In genomic region chr9:55538377-55538776, GRCm38 (mm10) we compare ENCODE assay signal across 9 mouse cellular contexts. TPM values are rescaled to one million over a fixed set of nuclear protein-coding genes. Genes with fewer than 3 reads are reported as not detected.
DNase-seq lines count a peak whose midpoint lies in the region; ATAC-seq lines count a peak whose summit lies in the region.
"Had no signal": no experiment of that assay in that cellular context is flagged by ENCODE, and none has a peak within 500 bp of the region (broad histone marks: within the 10 kb centered on the region; RNA-seq: fewer than 3 reads in every experiment).

TSS of gene Isl2 (plus strand) at chr9:55538672.

- H3K4me3 ChIP-seq in kidney, embryonic 14.5 days (ENCODE audit: low read length): peak within 1 kb of the TSS; percentile 4
- H3K4me3 ChIP-seq in limb, embryonic 15.5 days: peak within 1 kb of the TSS; percentile 19

- H3K4me2 ChIP-seq in kidney, embryonic 14.5 days (replicated peaks; ENCODE audit: low read depth, low read length): no peak within 1 kb of the TSS
- H3K4me2 ChIP-seq in limb, embryonic 15.5 days: peak within 1 kb of the TSS; percentile 30; the same call in 1 of the 2 replicates

- H3K27me3 ChIP-seq in kidney, embryonic 14.5 days (ENCODE audit: control insufficient read depth, insufficient read depth, low read length): peaks cover 69% of the 10 kb centered on the region
- peaks cover 63% of the 10 kb centered on the region for H3K27me3 ChIP-seq in limb, embryonic 15.5 days

- ATAC-seq in kidney, embryonic 14.5 days (ENCODE audit: low FRiP score, low TSS enrichment): no peak
- no peak for ATAC-seq in limb, embryonic 15.5 days (ENCODE audit: insufficient number of reproducible peaks, low FRiP score, low TSS enrichment, low read depth)

- no peak within 1 kb of the TSS for H3K27ac ChIP-seq in kidney, embryonic 14.5 days (ENCODE audit: low read depth, low read length)
- H3K27ac ChIP-seq in limb, embryonic 15.5 days: no peak within 1 kb of the TSS

- peak; percentile 22 for DNase-seq in cerebellum, adult 11-12 months
- DNase-seq in cerebellum, adult 9-10 months: no peak
- DNase-seq in kidney, adult 8-10 months: no peak
- DNase-seq in adipocyte (ENCODE audit: low spot score): peak; percentile 64
- DNase-seq in urinary bladder, postnatal 14 days (ENCODE audit: low spot score): no peak
- no peak for DNase-seq in thymus, postnatal 10 days (ENCODE audit: low spot score in 2 of 2)

- peaks cover 20% of the 10 kb centered on the region; the same call in 1 of the 2 replicates for H3K4me1 ChIP-seq in kidney, embryonic 14.5 days (ENCODE audit: control insufficient read depth, insufficient read depth, low read length)
- peaks cover 29% of the 10 kb centered on the region for H3K4me1 ChIP-seq in limb, embryonic 15.5 days

- no peaks in the 10 kb centered on the region for H3K36me3 ChIP-seq in kidney, embryonic 14.5 days (ENCODE audit: control insufficient read depth, insufficient read depth, low read length)
- no peaks in the 10 kb centered on the region for H3K36me3 ChIP-seq in limb, embryonic 15.5 days

- WGBS in kidney, embryonic 14.5 days: 11% methylated on average over 4 of the region's 4 CpGs
- 12% methylated on average over 4 of the region's 4 CpGs for whole genome bisulfite sequencing in limb, embryonic 15.5 days

- H3K9ac ChIP-seq in kidney, embryonic 14.5 days (ENCODE audit: low read depth, low read length): no peak within 1 kb of the TSS
- no peak within 1 kb of the TSS for H3K9ac ChIP-seq in limb, embryonic 15.5 days

- no peaks in the 10 kb centered on the region for H3K9me3 ChIP-seq in kidney, embryonic 14.5 days (ENCODE audit: control insufficient read depth, low read length)
- H3K9me3 ChIP-seq in limb, embryonic 15.5 days: no peaks in the 10 kb centered on the region

RNA-seq across cellular contexts. Expression of gene Isl2, which starts in this region (rescaled TPM):
- polyA plus RNA-seq in kidney, embryonic 14.5 days (2014; fragmentation: Nextera tagmentation; extraction: Ambion mirVana): not detected in 2 replicates
- 0.19 and 0.45 TPM in 2 replicates for polyA plus RNA-seq in limb, embryonic 15.5 days (2015; fragmentation: Nextera tagmentation; extraction: Ambion mirVana)
- polyA plus RNA-seq: frontal cortex, adult 2 months had no signal

Comparison
In these comparisons a context has a peak if more than half of its experiments do, and no peak if none do; other contexts are left out.
1. DNase-seq: peak in cerebellum, adult 11-12 months (single experiment) and adipocyte (single experiment); none in cerebellum, adult 9-10 months (single experiment), kidney, adult 8-10 months (0 of 2), urinary bladder, postnatal 14 days (single experiment) and thymus, postnatal 10 days (0 of 2).